Mouse (Mus musculus) stomach, embryonic 14.5 days (tissue): ENCODE data around the gene Slc25a30. TPM values are rescaled to one million over a fixed set of nuclear protein-coding genes. Genes with fewer than 3 reads are reported as not detected.

Experiments used
- ATAC-seq: fragments of 200-750 bp; cut with Nextera tagmentation; 2 replicates; pipeline ENCODE4 v1.8.0; 2017; ENCODE audit warnings: low read depth, moderate TSS enrichment; ENCODE audit not compliant: insufficient number of reproducible peaks, insufficient read depth, low FRiP score
- H3K27ac ChIP-seq: fragments of 300-500 bp; sonication (generic); 2 replicates; pipeline ENCODE4 v1.5.1; 2014; ENCODE audit warnings: mild to moderate bottlenecking, low read length, moderate library complexity, mixed read lengths
- H3K27me3 ChIP-seq: fragments of 300-500 bp; sonication (generic); 2 replicates; pipeline ENCODE4 v1.6.1; 2014; ENCODE audit warnings: low read length, control low read depth, mixed read lengths; ENCODE audit not compliant: control insufficient read depth, insufficient read depth
- H3K36me3 ChIP-seq: fragments of 300-500 bp; sonication (generic); 2 replicates; pipeline ENCODE4 v1.6.1; 2014; ENCODE audit warnings: mild to moderate bottlenecking, control low read depth, low read length, moderate library complexity, mixed read lengths; ENCODE audit not compliant: control insufficient read depth, insufficient read depth
- H3K4me1 ChIP-seq: fragments of 300-500 bp; sonication (generic); 2 replicates; pipeline ENCODE4 v1.6.1; 2014; ENCODE audit warnings: low read length, control low read depth, mixed read lengths; ENCODE audit not compliant: control insufficient read depth, insufficient read depth
- H3K4me2 ChIP-seq: fragments of 300-500 bp; sonication (generic); replicated peaks from 2 replicates; pipeline ENCODE4 v1.6.1; 2014; ENCODE audit warnings: low read depth, low read length, control low read depth
- H3K4me3 ChIP-seq: fragments of 300-500 bp; sonication (generic); 2 replicates; pipeline ENCODE4 v1.5.1; 2014; ENCODE audit warnings: low read depth, low read length, control low read depth
- H3K9ac ChIP-seq: fragments of 300-500 bp; sonication (generic); replicated peaks from 2 replicates; pipeline ENCODE4 v1.6.1; 2014; ENCODE audit warnings: low read depth, mild to moderate bottlenecking, control low read depth, low read length, moderate library complexity, mixed read lengths
- H3K9me3 ChIP-seq: fragments of 300-500 bp; sonication (generic); 2 replicates; pipeline ENCODE4 v1.6.1; 2016; ENCODE audit warnings: low read depth, low read length, control low read depth; ENCODE audit not compliant: control insufficient read depth
- WGBS: fragments of 180-500 bp; shearing (Covaris S2); extraction: QIAGEN DNeasy Blood & Tissue Kit; methylation state at CpG from one replicate; pipeline ENCODE4 v1.1.7; 2014; 5-methylcytosine and 5-hydroxymethylcytosine counted together
- polyA plus RNA-seq: library from polyadenylated mRNA; unstranded; fragments of >200 nt; fragmentation: Nextera tagmentation; extraction: Ambion mirVana; gene quantifications from 2 replicates; pipeline ENCODE4 v1.2.1, GENCODE M21; 2014

Gene Slc25a30
- polyA plus RNA-seq, 1 experiment from 2014 or later, result 4.5 TPM

- Histone ChIP-seq H3K4me2 (no peak overlapping the region), H3K27me3 (no peaks in the 10 kb centered on the region), H3K36me3 (peaks cover 9% of the 10 kb centered on the region), H3K9ac (no peak overlapping the region), H3K27ac (no peak overlapping the region), H3K4me3 (no peak overlapping the region), H3K9me3 (no peaks in the 10 kb centered on the region), H3K4me1 (peaks cover 15% of the 10 kb centered on the region; the same call in 1 of the 2 replicates)
- whole genome bisulfite sequencing, result 92% methylated on average over 4 of the region's 4 CpGs
- ATAC-seq, result no peak
Measured at GRCm38 (mm10) chr14:75749123-75749522, 37.7 kb downstream of the Slc25a30 start.

GRCm38 (mm10) chr14:75747960-75748359 lies 38.9 kb downstream of the Slc25a30 start:
- no peak overlapping the region for H3K27ac ChIP-seq
- peaks cover 9% of the 10 kb centered on the region; the same call in 1 of the 2 replicates for H3K4me1 ChIP-seq
- no peaks in the 10 kb centered on the region for H3K27me3 ChIP-seq
- no peak overlapping the region for H3K4me3 ChIP-seq
- peaks cover 9% of the 10 kb centered on the region for H3K36me3 ChIP-seq
- H3K4me2 ChIP-seq, result no peak overlapping the region
- no peak overlapping the region for H3K9ac ChIP-seq
- no peak for ATAC-seq
- no peaks in the 10 kb centered on the region for H3K9me3 ChIP-seq
- 92% methylated on average over 2 of the region's 2 CpGs for WGBS

- Histone ChIP-seq H3K4me1 (no peaks in the 10 kb centered on the region), H3K9me3 (no peaks in the 10 kb centered on the region), H3K27ac (no peak overlapping the region), H3K9ac (no peak overlapping the region), H3K4me2 (no peak overlapping the region), H3K36me3 (peaks cover 28% of the 10 kb centered on the region), H3K4me3 (no peak overlapping the region), H3K27me3 (no peaks in the 10 kb centered on the region)
- whole genome bisulfite sequencing, result 78% methylated on average over 3 of the region's 3 CpGs
- no peak for ATAC-seq
Measured at GRCm38 (mm10) chr14:75741904-75742303, 44.9 kb downstream of the Slc25a30 start.

GRCm38 (mm10) chr14:75735597-75735996 lies 51.2 kb downstream of the Slc25a30 start:
- WGBS, result 92% methylated on average over 3 of the region's 3 CpGs
- no peak for ATAC-seq
- peaks cover 54% of the 10 kb centered on the region for H3K36me3 ChIP-seq

GRCm38 (mm10) chr14:75732631-75733030 lies 54.2 kb downstream of the Slc25a30 start:
- 96% methylated on average over 7 of the region's 7 CpGs for WGBS
- Histone ChIP-seq H3K27ac (no peak overlapping the region), H3K4me1 (no peaks in the 10 kb centered on the region), H3K4me3 (no peak overlapping the region), H3K27me3 (no peaks in the 10 kb centered on the region), H3K9ac (no peak overlapping the region), H3K4me2 (no peak overlapping the region), H3K36me3 (peaks cover 68% of the 10 kb centered on the region), H3K9me3 (no peaks in the 10 kb centered on the region)
- no peak for ATAC-seq

More at GRCm38 (mm10) chr14:75735597-75735996, 51.2 kb downstream of the Slc25a30 start:
- Histone ChIP-seq H3K27ac (no peak overlapping the region), H3K9me3 (no peaks in the 10 kb centered on the region), H3K4me1 (no peaks in the 10 kb centered on the region), H3K27me3 (no peaks in the 10 kb centered on the region), H3K9ac (no peak overlapping the region), H3K4me3 (no peak overlapping the region), H3K4me2 (no peak overlapping the region)

- WGBS, result 89% methylated on average over 2 of the region's 2 CpGs
- Histone ChIP-seq H3K9me3 (no peaks in the 10 kb centered on the region), H3K9ac (no peak overlapping the region), H3K36me3 (peaks cover 56% of the 10 kb centered on the region), H3K4me2 (no peak overlapping the region), H3K27ac (no peak overlapping the region), H3K27me3 (no peaks in the 10 kb centered on the region), H3K4me1 (no peaks in the 10 kb centered on the region), H3K4me3 (no peak overlapping the region)
- no peak for ATAC-seq
Measured at GRCm38 (mm10) chr14:75731361-75731760, 55.5 kb downstream of the Slc25a30 start.

- H3K4me1 ChIP-seq, result no peaks in the 10 kb centered on the region
- no peak overlapping the region for H3K27ac ChIP-seq
- H3K9ac ChIP-seq, result no peak overlapping the region
- no peak for ATAC-seq
- H3K27me3 ChIP-seq, result no peaks in the 10 kb centered on the region
- peaks cover 54% of the 10 kb centered on the region for H3K36me3 ChIP-seq
- H3K4me3 ChIP-seq, result no peak overlapping the region
- no peaks in the 10 kb centered on the region for H3K9me3 ChIP-seq
- 94% methylated on average over 5 of the region's 5 CpGs for WGBS
- H3K4me2 ChIP-seq, result no peak overlapping the region
Measured at GRCm38 (mm10) chr14:75728111-75728510, 58.7 kb downstream of the Slc25a30 start.

- no peaks in the 10 kb centered on the region for H3K9me3 ChIP-seq
- peaks cover 51% of the 10 kb centered on the region for H3K36me3 ChIP-seq
- H3K27me3 ChIP-seq, result no peaks in the 10 kb centered on the region
- WGBS, result 72% methylated on average over 4 of the region's 4 CpGs
- H3K9ac ChIP-seq, result no peak overlapping the region
- no peaks in the 10 kb centered on the region for H3K4me1 ChIP-seq
- no peak overlapping the region for H3K4me2 ChIP-seq
- no peak overlapping the region for H3K27ac ChIP-seq
- no peak for ATAC-seq
- no peak overlapping the region for H3K4me3 ChIP-seq
Measured at GRCm38 (mm10) chr14:75727046-75727445, 59.8 kb downstream of the Slc25a30 start.

- H3K9me3 ChIP-seq, result no peaks in the 10 kb centered on the region
- H3K4me1 ChIP-seq, result no peaks in the 10 kb centered on the region
- H3K36me3 ChIP-seq, result peaks cover 58% of the 10 kb centered on the region
- no peak overlapping the region for H3K9ac ChIP-seq
- H3K27me3 ChIP-seq, result no peaks in the 10 kb centered on the region
- no peak overlapping the region for H3K4me3 ChIP-seq
- 98% methylated on average over 2 of the region's 2 CpGs for WGBS
- H3K27ac ChIP-seq, result no peak overlapping the region
- H3K4me2 ChIP-seq, result no peak overlapping the region
- no peak for ATAC-seq
Measured at GRCm38 (mm10) chr14:75722816-75723215, 64.0 kb downstream of the Slc25a30 start.
